Mouse (Mus musculus): ENCODE results near the gene Olfr676.

DNA sequence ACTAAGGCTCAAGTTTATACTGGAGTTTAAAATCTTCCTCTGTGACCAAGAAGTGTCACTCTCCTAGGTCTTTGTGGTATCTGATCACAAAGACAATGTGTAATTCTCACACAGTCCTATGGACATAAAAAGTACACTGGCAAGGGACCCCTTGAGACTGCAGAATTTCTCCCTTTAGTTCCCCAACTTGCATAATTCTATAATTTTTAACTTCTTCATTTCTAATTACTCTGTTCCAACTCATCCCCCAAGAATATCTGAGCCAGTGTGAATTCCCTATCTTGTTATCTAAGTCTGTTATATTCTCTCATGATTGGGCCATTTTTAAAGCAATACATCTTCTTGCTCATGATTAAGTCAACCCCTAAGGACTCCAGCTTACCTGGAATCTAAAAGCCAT, 30.6 kb upstream of the Olfr676 start, which contains the start of gene Olfr672:
- TF ChIP-seq CTCF (IDR thresholded peaks at IDR 0.05; ENCODE audit: low read depth, low read length) (no peak), POLR2A (IDR thresholded peaks at IDR 0.05; ENCODE audit: borderline replicate concordance, low read depth, low read length) (no peak)
